Mouse (Mus musculus) limb, embryonic 14.5 days (tissue): Measurements from ENCODE around the gene Dpy30. TPM values are rescaled to one million over a fixed set of nuclear protein-coding genes. Genes with fewer than 3 reads are reported as not detected.

Experiments used
- ATAC-seq: fragments of 200-750 bp; cut with Nextera tagmentation; 2 replicates; pipeline ENCODE4 v1.8.0; 2017; ENCODE audit warnings: low read depth, moderate number of reproducible peaks, moderate TSS enrichment; ENCODE audit not compliant: low FRiP score
- DNase-seq: peaks from one replicate; pipeline ENCODE4 v3.0.0-alpha.2; 2015; ENCODE audit warnings: low spot score
- H3K27ac ChIP-seq: fragments of 300-500 bp; sonication (generic); replicated peaks from 2 replicates; pipeline ENCODE4 v1.5.1; 2014; ENCODE audit warnings: low read depth, mild to moderate bottlenecking, low read length, moderate library complexity, mixed read lengths
- H3K27me3 ChIP-seq: fragments of 300-500 bp; sonication (generic); 2 replicates; pipeline ENCODE4 v1.6.1; 2014; ENCODE audit warnings: low read length, mixed read lengths; ENCODE audit not compliant: control insufficient read depth, insufficient read depth
- H3K36me3 ChIP-seq: fragments of 300-500 bp; sonication (generic); 2 replicates; pipeline ENCODE4 v1.6.1; 2014; ENCODE audit warnings: mild to moderate bottlenecking, low read length, moderate library complexity, mixed read lengths; ENCODE audit not compliant: control insufficient read depth, insufficient read depth
- H3K4me1 ChIP-seq: fragments of 300-500 bp; sonication (generic); 2 replicates; pipeline ENCODE4 v1.6.1; 2014; ENCODE audit warnings: antibody characterized with exemption, low read length, mixed read lengths; ENCODE audit not compliant: control insufficient read depth, insufficient read depth
- H3K4me2 ChIP-seq: fragments of 300-500 bp; sonication (generic); replicated peaks from 2 replicates; pipeline ENCODE4 v1.6.1; 2014; ENCODE audit warnings: low read depth, mild to moderate bottlenecking, low read length, moderate library complexity; ENCODE audit not compliant: severe bottlenecking
- H3K4me3 ChIP-seq: fragments of 300-500 bp; sonication (generic); replicated peaks from 2 replicates; pipeline ENCODE4 v1.5.1; 2014; ENCODE audit warnings: low read length
- H3K9ac ChIP-seq: fragments of 300-500 bp; sonication (generic); 2 replicates; pipeline ENCODE4 v1.6.1; 2014; ENCODE audit warnings: mild to moderate bottlenecking, low read depth, low read length, moderate library complexity; ENCODE audit not compliant: severe bottlenecking
- H3K9me3 ChIP-seq: fragments of 300-500 bp; sonication (generic); 2 replicates; pipeline ENCODE4 v1.6.1; 2016; ENCODE audit warnings: low read length; ENCODE audit not compliant: control insufficient read depth
- POLR2A ChIP-seq: fragments of 200-500 bp; IDR thresholded peaks from 2 replicates; pipeline ENCODE4 v1.8.0; 2012; ENCODE audit warnings: inconsistent platforms, mild to moderate bottlenecking, moderate library complexity, borderline replicate concordance; ENCODE audit not compliant: insufficient read depth, insufficient read length; ENCODE audit errors: extremely low read depth
- WGBS: fragments of 180-500 bp; shearing (Covaris S2); extraction: QIAGEN DNeasy Blood & Tissue Kit; methylation state at CpG from one replicate; pipeline ENCODE4 v1.1.7; 2014; 5-methylcytosine and 5-hydroxymethylcytosine counted together
- polyA plus RNA-seq, 2 experiments: library from polyadenylated mRNA; depleted of rRNA in 1 of 2; stranded (reverse) in 1 of 2; unstranded in 1 of 2; fragments of >200 nt; fragmentation: Nextera tagmentation in 1 of 2; extraction: Ambion mirVana in 1 of 2; gene quantifications; 2 replicates each; pipeline versions ENCODE4 v1.2.1 to v1.2.3; 2012 to 2014

Dpy30 gene
- polyA plus RNA-seq, 2 experiments, result 130 to 184 TPM

DNA sequence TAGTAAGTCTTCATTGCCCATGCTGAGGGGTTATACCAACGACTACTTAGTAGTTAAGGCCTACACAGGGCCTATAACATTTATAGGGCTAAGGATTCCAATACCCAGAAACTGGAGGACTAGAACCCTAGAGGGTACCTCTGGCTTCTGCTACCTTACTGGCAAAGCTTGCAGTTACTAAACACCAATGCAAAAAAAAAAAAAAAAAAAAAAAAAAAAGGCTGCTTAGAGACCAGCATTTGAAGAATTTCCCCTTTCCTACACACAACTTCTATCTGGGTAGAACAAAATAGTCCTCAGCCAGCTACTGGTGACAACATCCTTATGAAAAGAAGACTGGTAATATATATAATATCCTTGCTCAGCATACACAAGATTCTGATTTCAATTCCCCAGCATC lies 58.1 kb downstream of the Dpy30 start:
- DNase-seq (no peak), ATAC-seq (no peak)
- no peak overlapping the region for H3K4me2 ChIP-seq
- TF ChIP-seq POLR2A, result no peak
- H3K27ac ChIP-seq, result no peak overlapping the region
- H3K9me3 ChIP-seq, result no peaks in the 10 kb centered on the region
- H3K9ac ChIP-seq, result no peak overlapping the region
- no peaks in the 10 kb centered on the region for H3K27me3 ChIP-seq
- H3K36me3 ChIP-seq, result no peaks in the 10 kb centered on the region
- 32% methylated on average over 1 of the region's 1 CpGs for WGBS
- peaks cover 25% of the 10 kb centered on the region for H3K4me1 ChIP-seq
- no peak overlapping the region for H3K4me3 ChIP-seq

DNA sequence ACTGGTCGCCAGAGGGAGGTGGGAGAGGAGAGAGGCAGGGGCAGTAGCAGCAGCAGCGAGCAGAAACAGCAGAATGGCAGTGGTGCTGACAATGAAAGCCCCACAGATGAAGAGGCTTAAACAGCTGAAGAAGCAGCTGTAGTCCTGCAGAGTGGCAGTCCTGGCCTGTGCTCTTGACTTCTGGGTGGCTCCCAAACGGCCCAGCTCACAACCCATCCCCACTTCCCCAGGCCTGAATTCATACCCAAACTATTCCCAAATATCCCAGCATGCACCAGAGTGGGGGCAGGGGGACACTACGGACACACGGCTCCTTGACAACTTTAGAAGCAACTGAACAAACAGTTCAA lies 58.6 kb downstream of the Dpy30 start:
- Histone ChIP-seq H3K27ac (peak overlapping the region; percentile 11; the same call in 1 of the 2 replicates), H3K4me1 (peaks cover 25% of the 10 kb centered on the region), H3K9me3 (no peaks in the 10 kb centered on the region), H3K4me3 (no peak overlapping the region), H3K9ac (no peak overlapping the region), H3K27me3 (no peaks in the 10 kb centered on the region), H3K4me2 (no peak overlapping the region), H3K36me3 (no peaks in the 10 kb centered on the region)
- DNase-seq (peak; percentile 31), ATAC-seq (peak; percentile 83)
- TF ChIP-seq POLR2A, result no peak
- 22% methylated on average over 5 of the region's 5 CpGs for WGBS

DNA sequence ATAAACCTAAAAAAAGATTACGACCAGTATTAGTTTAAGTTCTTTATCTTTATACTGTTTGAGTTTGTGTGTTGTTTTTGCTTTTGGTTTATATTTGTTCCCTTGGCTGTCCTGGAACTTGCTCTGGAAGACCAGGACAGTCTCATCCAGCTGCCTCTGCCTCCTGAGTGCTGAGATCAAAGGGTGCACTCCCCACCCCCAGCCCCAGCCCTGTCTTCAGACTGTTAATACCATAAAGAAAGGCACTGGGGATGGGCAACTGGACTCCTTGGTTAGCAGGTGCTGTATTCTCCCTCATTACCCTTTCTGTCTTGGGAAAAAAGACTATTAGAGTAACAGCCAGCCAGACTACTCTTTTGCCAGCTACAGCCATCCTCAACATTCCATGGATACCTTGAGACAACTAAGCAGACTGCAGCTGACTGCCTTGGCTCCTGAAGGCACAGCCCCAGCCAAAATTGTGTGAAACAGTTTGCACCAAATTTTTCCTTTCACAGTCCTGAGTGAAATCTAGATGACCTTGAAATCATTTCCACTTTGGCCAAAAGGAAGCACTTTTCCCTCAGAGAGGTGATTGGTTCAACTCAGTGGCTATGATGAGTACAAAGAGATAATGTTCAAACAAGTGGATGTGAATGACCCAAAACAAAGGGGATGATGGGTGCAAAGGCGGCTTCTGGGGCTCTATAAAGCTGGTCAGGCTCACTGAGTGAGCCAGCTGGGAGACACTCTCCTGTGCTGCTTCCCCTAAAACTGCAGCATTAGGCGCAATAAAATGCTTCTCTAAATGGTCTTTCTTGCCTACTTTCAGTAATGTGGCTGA lies 59.2 kb downstream of the Dpy30 start:
- peak overlapping the region; percentile 11; the same call in 1 of the 2 replicates for H3K27ac ChIP-seq
- no peak overlapping the region for H3K4me3 ChIP-seq
- no peaks in the 10 kb centered on the region for H3K9me3 ChIP-seq
- H3K27me3 ChIP-seq, result no peaks in the 10 kb centered on the region
- H3K9ac ChIP-seq, result no peak overlapping the region
- H3K36me3 ChIP-seq, result no peaks in the 10 kb centered on the region
- no peak for TF ChIP-seq POLR2A
- peaks cover 25% of the 10 kb centered on the region for H3K4me1 ChIP-seq
- 28% methylated on average over 3 of the region's 3 CpGs for WGBS
- ATAC-seq, result 0 out of 2 replicates have a peak, but pooled peaks have one; percentile 20
- no peak overlapping the region for H3K4me2 ChIP-seq
- peak; percentile 36 for DNase-seq

DNA sequence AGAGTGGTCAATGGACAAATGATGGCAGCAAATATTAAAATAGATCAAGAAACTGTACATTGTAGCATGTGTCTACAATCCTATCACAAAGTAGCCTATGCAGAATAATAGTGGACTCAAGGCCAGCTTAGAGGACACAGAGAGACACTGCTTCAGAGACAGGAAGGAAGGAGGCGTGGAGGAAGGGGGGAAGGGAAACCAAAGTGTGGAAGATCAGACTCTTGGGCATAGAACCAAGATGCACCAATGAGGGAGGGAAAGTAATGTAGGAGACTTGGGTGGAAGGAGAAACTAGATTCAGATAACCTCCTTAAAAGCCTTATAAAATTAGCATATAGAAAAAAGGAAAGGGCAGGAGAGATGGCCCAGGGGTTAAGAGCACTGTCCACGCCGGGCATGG lies 61.3 kb downstream of the Dpy30 start:
- WGBS, result 91% methylated on average over 3 of the region's 3 CpGs
- H3K4me3 ChIP-seq, result no peak overlapping the region

More for the DNA sequence above, 61.3 kb downstream of the Dpy30 start:
- Histone ChIP-seq H3K9ac (no peak overlapping the region), H3K4me1 (peaks cover 25% of the 10 kb centered on the region), H3K27me3 (no peaks in the 10 kb centered on the region), H3K36me3 (peaks cover 3% of the 10 kb centered on the region), H3K9me3 (no peaks in the 10 kb centered on the region), H3K27ac (no peak overlapping the region), H3K4me2 (no peak overlapping the region)
- DNase-seq, result no peak
- TF ChIP-seq POLR2A, result no peak
- no peak for ATAC-seq

Other genes with a start within 250 kb of the Dpy30 start
- 73.6 and 75.0 TPM in 2 replicates for gene Memo1, start 28.4 kb downstream of the Dpy30 start, polyA plus RNA-seq (2012; rRNA removed)
- gene Memo1, start 28.4 kb downstream of the Dpy30 start, polyA plus RNA-seq (2014; fragmentation: Nextera tagmentation; extraction: Ambion mirVana), result 97.1 and 98.9 TPM in 2 replicates
- 23.7 and 24.0 TPM in 2 replicates for gene Spast, start 15.0 kb upstream of the Dpy30 start, polyA plus RNA-seq (2012; rRNA removed)
- gene Spast, start 15.0 kb upstream of the Dpy30 start, polyA plus RNA-seq (2014; fragmentation: Nextera tagmentation; extraction: Ambion mirVana), result 28.3 and 32.4 TPM in 2 replicates
- 38.8 and 43.8 TPM in 2 replicates for gene Slc30a6, start 71.7 kb upstream of the Dpy30 start, polyA plus RNA-seq (2012; rRNA removed)
- 36.4 and 41.1 TPM in 2 replicates for gene Slc30a6, start 71.7 kb upstream of the Dpy30 start, polyA plus RNA-seq (2014; fragmentation: Nextera tagmentation; extraction: Ambion mirVana)
- 0.15 and 0.16 TPM in 2 replicates for gene Nlrc4, start 135.2 kb upstream of the Dpy30 start, polyA plus RNA-seq (2012; rRNA removed)
- 0.26 and 0.50 TPM in 2 replicates for gene Nlrc4, start 135.2 kb upstream of the Dpy30 start, polyA plus RNA-seq (2014; fragmentation: Nextera tagmentation; extraction: Ambion mirVana)
- 35.5 and 36.9 TPM in 2 replicates for gene Yipf4, start 165.5 kb upstream of the Dpy30 start, polyA plus RNA-seq (2012; rRNA removed)
- gene Yipf4, start 165.5 kb upstream of the Dpy30 start, polyA plus RNA-seq (2014; fragmentation: Nextera tagmentation; extraction: Ambion mirVana), result 72.0 and 73.1 TPM in 2 replicates
- 96.5 and 119 TPM in 2 replicates for gene Birc6, start 204.4 kb upstream of the Dpy30 start, polyA plus RNA-seq (2012; rRNA removed)
- 87.3 and 98.7 TPM in 2 replicates for gene Birc6, start 204.4 kb upstream of the Dpy30 start, polyA plus RNA-seq (2014; fragmentation: Nextera tagmentation; extraction: Ambion mirVana)